Mouse (Mus musculus) ES-E14 (cell line): ENCODE results near the gene Ppp1ca.

ENCODE experiments used
- HCFC1 ChIP-seq: IDR thresholded peaks from 2 replicates; pipeline ENCODE4 v1.6.1; 2012; ENCODE audit warnings: low read length, inconsistent platforms, borderline replicate concordance; ENCODE audit not compliant: insufficient read depth
- MAFK ChIP-seq: IDR thresholded peaks from 2 replicates; pipeline ENCODE4 v1.6.1; 2014; ENCODE audit warnings: mild to moderate bottlenecking, low read depth, low read length, inconsistent platforms; ENCODE audit not compliant: insufficient read depth
- ZNF384 ChIP-seq: IDR thresholded peaks from 2 replicates; pipeline ENCODE4 v1.6.1; 2012; ENCODE audit warnings: low read depth, low read length, inconsistent platforms

DNA sequence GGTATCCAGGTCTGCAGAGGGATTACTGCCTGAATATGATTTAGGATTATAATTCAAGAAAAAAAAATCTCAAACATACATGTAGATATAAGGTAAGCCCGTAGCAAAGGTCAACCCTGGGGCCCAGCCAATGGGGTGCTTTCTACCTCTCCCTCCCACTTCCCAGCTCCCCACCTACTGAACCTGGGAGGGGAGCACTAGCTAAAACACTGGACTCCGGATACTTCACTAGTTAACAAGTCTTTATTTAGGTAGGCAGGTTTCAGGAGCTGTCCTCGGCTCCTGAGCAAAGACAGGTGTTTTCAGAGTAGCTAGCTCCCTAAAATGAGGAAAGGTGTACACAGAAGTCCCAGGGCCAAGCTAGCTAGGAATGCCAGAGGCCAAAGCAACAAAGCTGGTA is 27.8 kb upstream of the Ppp1ca start:
- no peak for TF ChIP-seq HCFC1
- TF ChIP-seq MAFK: no peak
- TF ChIP-seq ZNF384: no peak
